Mouse (Mus musculus): Measurements from ENCODE around the gene Vangl2. TPM values are rescaled to one million over a fixed set of nuclear protein-coding genes. Genes with fewer than 3 reads are reported as not detected.

Gene Vangl2
- polyA plus RNA-seq, 1 experiment from 2014 or later = 28.6 TPM

GRCm38 (mm10) chr1:171994918-171995715, 33.1 kb downstream of the Vangl2 start:
- H3K4me3 ChIP-seq (ENCODE audit: low read depth, low read length) = no peak overlapping the region
- H3K4me2 ChIP-seq (ENCODE audit: low read depth, low read length) = no peak overlapping the region
- no peak overlapping the region for H3K9ac ChIP-seq (replicated peaks; ENCODE audit: low read length)
- H3K27ac ChIP-seq (replicated peaks; ENCODE audit: low read depth, low read length) = no peak overlapping the region
- no peak for ATAC-seq (replicated peaks; ENCODE audit: insufficient number of reproducible peaks, low FRiP score, low TSS enrichment, low read depth)
- no peaks in the 10 kb centered on the region for H3K9me3 ChIP-seq (replicated peaks; ENCODE audit: control insufficient read depth, low read length)
- H3K27me3 ChIP-seq (ENCODE audit: control insufficient read depth, insufficient read depth, low read length) = no peaks in the 10 kb centered on the region
- DNase-seq (ENCODE audit: low spot score) = no peak
- WGBS = 83% methylated on average over 11 of the region's 11 CpGs
- H3K4me1 ChIP-seq (ENCODE audit: control insufficient read depth, insufficient read depth, low read length) = no peaks in the 10 kb centered on the region
- H3K36me3 ChIP-seq (replicated peaks; ENCODE audit: control insufficient read depth, insufficient read depth, low read depth, low read length) = no peaks in the 10 kb centered on the region

DNA sequence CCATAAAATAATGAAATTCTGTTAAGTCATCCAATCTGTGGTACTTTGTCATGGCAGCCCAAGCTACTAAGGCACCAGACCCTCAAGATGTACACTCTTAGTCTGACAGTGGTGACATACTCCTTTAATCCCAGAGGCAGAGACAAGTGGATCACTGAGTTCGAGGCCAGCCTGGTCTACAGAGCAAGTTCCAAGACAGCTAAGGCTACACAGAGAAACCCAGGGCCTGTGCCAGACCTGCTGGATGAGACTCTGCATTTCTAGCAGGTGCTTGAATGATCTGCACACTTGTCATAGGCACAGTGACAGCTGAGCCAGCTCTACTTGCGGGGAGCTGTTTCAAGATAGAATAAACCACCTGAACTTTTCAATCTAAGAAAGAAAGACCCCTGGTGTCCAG, 33.7 kb downstream of the Vangl2 start:
- no peak overlapping the region for H3K4me2 ChIP-seq (ENCODE audit: low read depth, low read length)
- DNase-seq (ENCODE audit: low spot score) = no peak
- H3K9me3 ChIP-seq (replicated peaks; ENCODE audit: control insufficient read depth, low read length) = no peaks in the 10 kb centered on the region
- no peak overlapping the region for H3K27ac ChIP-seq (replicated peaks; ENCODE audit: low read depth, low read length)
- WGBS = 71% methylated on average over 2 of the region's 2 CpGs
- H3K9ac ChIP-seq (replicated peaks; ENCODE audit: low read length) = no peak overlapping the region
- ATAC-seq (replicated peaks; ENCODE audit: insufficient number of reproducible peaks, low FRiP score, low TSS enrichment, low read depth) = no peak
- no peaks in the 10 kb centered on the region for H3K4me1 ChIP-seq (ENCODE audit: control insufficient read depth, insufficient read depth, low read length)
- no peak overlapping the region for H3K4me3 ChIP-seq (ENCODE audit: low read depth, low read length)
- no peaks in the 10 kb centered on the region for H3K36me3 ChIP-seq (replicated peaks; ENCODE audit: control insufficient read depth, insufficient read depth, low read depth, low read length)
- H3K27me3 ChIP-seq (ENCODE audit: control insufficient read depth, insufficient read depth, low read length) = no peaks in the 10 kb centered on the region

GRCm38 (mm10) chr1:171992901-171993530, 35.2 kb downstream of the Vangl2 start:
- no peak overlapping the region for H3K4me2 ChIP-seq (ENCODE audit: low read depth, low read length)
- H3K36me3 ChIP-seq (replicated peaks; ENCODE audit: control insufficient read depth, insufficient read depth, low read depth, low read length) = no peaks in the 10 kb centered on the region
- DNase-seq (ENCODE audit: low spot score) (no peak), ATAC-seq (replicated peaks; ENCODE audit: insufficient number of reproducible peaks, low FRiP score, low TSS enrichment, low read depth) (no peak)
- no peaks in the 10 kb centered on the region for H3K4me1 ChIP-seq (ENCODE audit: control insufficient read depth, insufficient read depth, low read length)
- H3K4me3 ChIP-seq (ENCODE audit: low read depth, low read length) = no peak overlapping the region
- H3K27me3 ChIP-seq (ENCODE audit: control insufficient read depth, insufficient read depth, low read length) = no peaks in the 10 kb centered on the region
- no peaks in the 10 kb centered on the region for H3K9me3 ChIP-seq (replicated peaks; ENCODE audit: control insufficient read depth, low read length)
- 86% methylated on average over 4 of the region's 4 CpGs for WGBS
- H3K27ac ChIP-seq (replicated peaks; ENCODE audit: low read depth, low read length) = no peak overlapping the region
- H3K9ac ChIP-seq (replicated peaks; ENCODE audit: low read length) = no peak overlapping the region

DNA sequence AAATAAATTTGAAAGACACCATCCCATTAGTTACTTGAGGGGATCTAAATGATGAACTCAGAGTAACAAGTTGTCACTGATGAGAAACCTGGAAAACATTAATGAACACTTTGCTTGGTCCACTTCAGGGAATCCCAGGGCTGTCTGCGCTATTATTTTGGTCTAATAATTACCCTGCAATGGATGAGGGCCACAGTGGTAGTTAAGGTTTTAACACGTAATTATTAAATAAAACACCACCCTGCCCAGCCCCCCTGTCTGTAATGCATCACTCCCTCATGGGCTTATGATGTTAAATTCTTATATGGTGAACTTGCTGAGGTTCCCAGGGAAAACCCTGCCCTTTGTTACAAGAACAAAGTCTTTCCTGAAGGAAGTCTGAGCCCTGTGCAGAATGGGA, 36.4 kb downstream of the Vangl2 start:
- Histone ChIP-seq H3K4me2 (ENCODE audit: low read depth, low read length) (no peak overlapping the region), H3K27me3 (ENCODE audit: control insufficient read depth, insufficient read depth, low read length) (no peaks in the 10 kb centered on the region), H3K27ac (replicated peaks; ENCODE audit: low read depth, low read length) (no peak overlapping the region), H3K36me3 (replicated peaks; ENCODE audit: control insufficient read depth, insufficient read depth, low read depth, low read length) (no peaks in the 10 kb centered on the region), H3K9me3 (replicated peaks; ENCODE audit: control insufficient read depth, low read length) (no peaks in the 10 kb centered on the region), H3K9ac (replicated peaks; ENCODE audit: low read length) (no peak overlapping the region), H3K4me3 (ENCODE audit: low read depth, low read length) (no peak overlapping the region), H3K4me1 (ENCODE audit: control insufficient read depth, insufficient read depth, low read length) (no peaks in the 10 kb centered on the region)
- DNase-seq (ENCODE audit: low spot score) (no peak), ATAC-seq (replicated peaks; ENCODE audit: insufficient number of reproducible peaks, low FRiP score, low TSS enrichment, low read depth) (no peak)
- 74% methylated on average over 2 of the region's 2 CpGs for WGBS

DNA sequence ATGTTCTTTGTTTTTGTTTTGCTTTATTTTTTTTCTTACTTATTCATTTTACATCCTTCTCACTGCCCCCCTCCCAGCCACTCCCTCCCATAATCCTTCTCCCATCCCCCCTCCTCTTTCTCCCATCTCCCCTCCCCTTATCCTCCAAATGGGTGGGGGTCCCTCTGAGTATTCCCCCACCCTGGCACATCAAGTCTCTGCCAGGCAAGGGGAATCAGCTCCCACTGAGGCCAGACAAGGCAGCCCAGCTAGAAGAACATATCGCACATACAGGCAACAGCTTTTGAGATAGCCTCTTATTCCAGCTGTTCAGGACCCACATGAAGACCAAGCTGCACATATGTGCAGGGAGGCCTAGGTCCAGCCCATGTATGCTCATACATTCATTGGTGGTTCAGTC, 44.1 kb downstream of the Vangl2 start:
- DNase-seq (ENCODE audit: low spot score) (no peak), ATAC-seq (replicated peaks; ENCODE audit: insufficient number of reproducible peaks, low FRiP score, low TSS enrichment, low read depth) (no peak)
- 87% methylated on average over 1 of the region's 1 CpGs for WGBS
- no peaks in the 10 kb centered on the region for H3K36me3 ChIP-seq (replicated peaks; ENCODE audit: control insufficient read depth, insufficient read depth, low read depth, low read length)
- H3K27ac ChIP-seq (replicated peaks; ENCODE audit: low read depth, low read length) = no peak overlapping the region
- H3K4me2 ChIP-seq (ENCODE audit: low read depth, low read length) = no peak overlapping the region
- no peaks in the 10 kb centered on the region for H3K4me1 ChIP-seq (ENCODE audit: control insufficient read depth, insufficient read depth, low read length)
- H3K4me3 ChIP-seq (ENCODE audit: low read depth, low read length) = no peak overlapping the region
- H3K27me3 ChIP-seq (ENCODE audit: control insufficient read depth, insufficient read depth, low read length) = no peaks in the 10 kb centered on the region
- no peak overlapping the region for H3K9ac ChIP-seq (replicated peaks; ENCODE audit: low read length)
- no peaks in the 10 kb centered on the region for H3K9me3 ChIP-seq (replicated peaks; ENCODE audit: control insufficient read depth, low read length)

DNA sequence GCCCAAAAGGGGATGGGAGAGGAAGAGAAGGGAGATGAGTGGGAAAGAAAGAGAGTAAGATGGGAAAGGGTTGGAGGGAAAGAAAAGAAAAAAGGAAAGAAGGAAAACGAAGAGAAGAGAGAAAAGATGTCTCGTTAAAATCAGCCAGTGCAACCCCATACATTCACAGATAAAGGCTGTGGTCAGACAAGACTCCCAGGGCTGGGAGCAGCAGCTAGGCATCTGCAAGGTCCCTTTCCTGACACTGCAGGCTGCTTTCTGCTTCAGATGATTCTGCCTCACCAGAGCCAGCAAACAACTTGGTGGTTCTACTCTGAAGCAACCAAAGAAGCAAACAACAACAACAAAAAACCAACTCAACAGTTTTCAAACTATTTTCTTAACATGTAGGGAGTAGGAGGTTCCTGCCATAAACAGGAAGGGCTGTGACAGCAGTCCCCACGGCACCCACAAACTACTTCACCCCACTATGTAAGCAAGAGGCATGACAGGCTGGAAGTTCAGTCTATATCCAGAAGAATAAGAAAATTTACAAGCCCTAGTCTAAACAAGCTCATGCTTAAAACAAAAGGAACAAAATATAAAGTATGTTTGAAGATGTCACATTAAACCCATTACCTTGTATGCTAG, 44.8 kb downstream of the Vangl2 start:
- WGBS = 75% methylated on average over 3 of the region's 3 CpGs

GRCm38 (mm10) chr1:171982740-171983139, 45.5 kb downstream of the Vangl2 start:
- Histone ChIP-seq H3K4me3 (ENCODE audit: low read depth, low read length) (no peak overlapping the region), H3K36me3 (replicated peaks; ENCODE audit: control insufficient read depth, insufficient read depth, low read depth, low read length) (no peaks in the 10 kb centered on the region), H3K9me3 (replicated peaks; ENCODE audit: control insufficient read depth, low read length) (no peaks in the 10 kb centered on the region), H3K27ac (replicated peaks; ENCODE audit: low read depth, low read length) (no peak overlapping the region), H3K27me3 (ENCODE audit: control insufficient read depth, insufficient read depth, low read length) (no peaks in the 10 kb centered on the region), H3K9ac (replicated peaks; ENCODE audit: low read length) (no peak overlapping the region), H3K4me2 (ENCODE audit: low read depth, low read length) (no peak overlapping the region), H3K4me1 (ENCODE audit: control insufficient read depth, insufficient read depth, low read length) (no peaks in the 10 kb centered on the region)
- ATAC-seq (replicated peaks; ENCODE audit: insufficient number of reproducible peaks, low FRiP score, low TSS enrichment, low read depth) = no peak
- 76% methylated on average over 4 of the region's 4 CpGs for WGBS
- DNase-seq (ENCODE audit: low spot score) = no peak

More for the DNA sequence above, 44.8 kb downstream of the Vangl2 start:
- no peak overlapping the region for H3K4me2 ChIP-seq (ENCODE audit: low read depth, low read length)
- DNase-seq (ENCODE audit: low spot score) (no peak), ATAC-seq (replicated peaks; ENCODE audit: insufficient number of reproducible peaks, low FRiP score, low TSS enrichment, low read depth) (no peak)
- H3K4me3 ChIP-seq (ENCODE audit: low read depth, low read length) = no peak overlapping the region
- H3K4me1 ChIP-seq (ENCODE audit: control insufficient read depth, insufficient read depth, low read length) = no peaks in the 10 kb centered on the region
- H3K9me3 ChIP-seq (replicated peaks; ENCODE audit: control insufficient read depth, low read length) = no peaks in the 10 kb centered on the region
- no peak overlapping the region for H3K9ac ChIP-seq (replicated peaks; ENCODE audit: low read length)
- H3K27ac ChIP-seq (replicated peaks; ENCODE audit: low read depth, low read length) = no peak overlapping the region
- no peaks in the 10 kb centered on the region for H3K36me3 ChIP-seq (replicated peaks; ENCODE audit: control insufficient read depth, insufficient read depth, low read depth, low read length)
- H3K27me3 ChIP-seq (ENCODE audit: control insufficient read depth, insufficient read depth, low read length) = no peaks in the 10 kb centered on the region

- H3K27me3 ChIP-seq (ENCODE audit: control insufficient read depth, insufficient read depth, low read length) = no peaks in the 10 kb centered on the region
- DNase-seq (ENCODE audit: low spot score) (no peak), ATAC-seq (replicated peaks; ENCODE audit: insufficient number of reproducible peaks, low FRiP score, low TSS enrichment, low read depth) (no peak)
- WGBS = 81% methylated on average over 5 of the region's 5 CpGs
- no peak overlapping the region for H3K4me2 ChIP-seq (ENCODE audit: low read depth, low read length)
- no peak overlapping the region for H3K9ac ChIP-seq (replicated peaks; ENCODE audit: low read length)
- H3K9me3 ChIP-seq (replicated peaks; ENCODE audit: control insufficient read depth, low read length) = no peaks in the 10 kb centered on the region
- no peak overlapping the region for H3K27ac ChIP-seq (replicated peaks; ENCODE audit: low read depth, low read length)
- H3K4me1 ChIP-seq (ENCODE audit: control insufficient read depth, insufficient read depth, low read length) = no peaks in the 10 kb centered on the region
- no peaks in the 10 kb centered on the region for H3K36me3 ChIP-seq (replicated peaks; ENCODE audit: control insufficient read depth, insufficient read depth, low read depth, low read length)
- no peak overlapping the region for H3K4me3 ChIP-seq (ENCODE audit: low read depth, low read length)
Measured at GRCm38 (mm10) chr1:171982170-171982569, 46.1 kb downstream of the Vangl2 start.
